Mouse (Mus musculus) small intestine, adult 2 months (tissue): ENCODE measurements at regions not wholly inside any gene's neighbourhood (a gene's known extent, or its start where the extent isn't known, plus 50 kb on each side); places are given as distances from the start of the nearest gene placed in this dataset.

Experiments used
- CTCF ChIP-seq: fragments of 200-500 bp; IDR thresholded peaks from 2 replicates; pipeline ENCODE4 v1.5.1; 2012; ENCODE audit warnings: low read depth, mild to moderate bottlenecking, control low read depth, inconsistent platforms, low read length, moderate library complexity, mixed read lengths; ENCODE audit not compliant: insufficient replicate concordance, insufficient read length; ENCODE audit errors: extremely low read depth
- POLR2A ChIP-seq: fragments of 200-500 bp; IDR thresholded peaks from 2 replicates; pipeline ENCODE4 v1.6.1; 2012; ENCODE audit warnings: low read depth, mild to moderate bottlenecking, control low read depth, inconsistent platforms, low read length, moderate library complexity

- TF ChIP-seq POLR2A: no peak
- peak; percentile 21; the same call in 1 of the 2 replicates for TF ChIP-seq CTCF
Measured at GRCm38 (mm10) chr16:95639677-95640076, 53.3 kb upstream of the Erg start.
